Mouse (Mus musculus) mature B cell (primary cell): ENCODE measurements around the gene Aph1a.
"Not testable (repeated sequence)": the region's sequence is repeated elsewhere in the genome, so short reads cannot be mapped to it uniquely, and the experiment has no call there.

ENCODE experiments used
- in situ Hi-C: fragments of 300-500 bp; cut with MboI; formaldehyde crosslinking; loops from 2 replicates; pipeline ENCODE4 v1.14.3; 2019

Aph1a gene

DNA sequence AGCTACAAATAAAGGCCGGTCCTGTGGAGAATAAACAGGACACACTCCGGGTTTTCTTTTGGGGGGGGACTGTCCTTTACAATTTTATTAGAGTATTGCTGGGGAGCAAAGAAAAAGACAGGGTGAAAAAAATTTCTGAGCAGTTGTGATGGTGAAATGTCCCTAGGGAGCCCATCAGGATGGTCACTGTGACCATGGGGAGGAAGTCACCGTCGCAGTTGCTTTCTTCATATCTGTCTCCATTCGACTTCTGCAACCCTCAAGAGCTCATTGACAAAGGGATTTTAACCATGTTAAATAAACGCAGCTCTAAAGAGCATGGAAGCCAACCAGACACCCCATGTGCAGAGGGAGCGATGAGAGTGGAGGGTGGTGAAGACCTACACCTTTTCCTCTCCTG, 23.0 kb downstream of the Aph1a start:
- in situ Hi-C loops, result no loop called here

- in situ Hi-C loops, result not testable (repeated sequence)
Measured at GRCm38 (mm10) chr3:95920532-95920931, 26.8 kb downstream of the Aph1a start.

GRCm38 (mm10) chr3:95923429-95923828, 29.7 kb downstream of the Aph1a start:
- in situ Hi-C loops, result not testable (repeated sequence)

GRCm38 (mm10) chr3:95924185-95924584, 30.4 kb downstream of the Aph1a start:
- in situ Hi-C loops, result no loop called here

DNA sequence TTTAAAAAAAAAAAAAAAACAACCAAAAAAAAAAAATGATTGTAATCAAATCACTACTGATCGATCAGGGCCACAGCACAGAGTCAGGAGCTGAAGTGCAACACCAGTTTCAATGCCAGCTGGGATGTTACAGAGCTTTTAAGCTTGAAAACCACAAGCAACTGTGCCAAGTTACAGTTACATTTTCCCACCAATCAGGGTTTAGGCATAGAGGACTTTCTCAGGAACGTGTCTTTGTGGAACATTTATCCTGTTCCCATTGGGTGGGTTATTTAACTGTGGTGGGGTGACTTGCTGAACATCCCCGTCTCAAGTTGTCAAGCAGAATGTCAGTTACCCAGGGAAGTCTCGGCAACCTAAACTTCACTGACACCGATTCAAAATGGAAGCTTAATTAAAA, 31.3 kb downstream of the Aph1a start:
- in situ Hi-C loops, result no loop called here

- in situ Hi-C loops, result no loop called here
Measured at GRCm38 (mm10) chr3:95928261-95928657, 34.5 kb downstream of the Aph1a start.

DNA sequence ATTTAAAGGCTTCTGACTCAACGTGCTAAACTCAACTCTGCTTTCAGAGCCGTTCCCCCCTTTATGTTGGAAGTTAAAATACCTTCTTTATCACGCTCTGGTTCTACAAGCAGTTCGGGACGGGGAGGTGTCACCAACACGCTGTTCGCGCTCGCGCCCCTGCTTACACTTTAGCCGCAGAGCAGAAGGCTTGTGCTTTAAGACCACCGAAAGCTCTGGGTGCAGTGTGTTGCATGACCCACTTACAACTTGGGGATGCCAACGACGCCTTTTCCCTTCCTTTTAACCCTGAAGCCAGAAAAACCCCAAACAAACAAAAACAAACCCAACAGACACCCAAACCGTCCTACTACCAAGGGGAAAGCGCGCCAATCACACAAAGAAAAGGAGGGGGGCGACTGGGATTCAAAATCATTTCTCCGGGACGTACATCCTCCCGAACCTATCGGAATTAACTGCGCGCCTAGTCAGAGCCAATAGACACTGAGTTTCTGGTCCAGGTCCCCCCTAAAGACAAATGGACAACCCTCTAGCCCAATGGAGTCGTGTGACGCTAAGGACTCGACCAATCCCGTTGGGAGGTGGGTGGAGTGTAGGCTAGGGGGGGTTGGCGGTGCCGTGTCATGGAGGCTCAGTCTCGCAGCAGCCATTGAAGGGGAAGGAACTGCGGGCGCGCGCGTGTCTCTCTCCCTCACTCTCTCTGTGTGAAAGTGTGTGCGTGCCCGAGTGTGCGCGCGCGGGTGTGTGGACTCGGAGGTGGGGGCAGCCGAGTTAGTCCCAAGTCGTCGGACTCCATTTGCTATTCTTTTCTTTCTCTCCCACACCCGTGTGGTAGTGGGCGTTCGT, 35.1 kb downstream of the Aph1a start, which contains the start of gene Anp32e:
Gene Anp32e, plus strand, starts transcription at position 589 of the 846 bp plus-strand sequence.
- in situ Hi-C loops, result no loop called here

DNA sequence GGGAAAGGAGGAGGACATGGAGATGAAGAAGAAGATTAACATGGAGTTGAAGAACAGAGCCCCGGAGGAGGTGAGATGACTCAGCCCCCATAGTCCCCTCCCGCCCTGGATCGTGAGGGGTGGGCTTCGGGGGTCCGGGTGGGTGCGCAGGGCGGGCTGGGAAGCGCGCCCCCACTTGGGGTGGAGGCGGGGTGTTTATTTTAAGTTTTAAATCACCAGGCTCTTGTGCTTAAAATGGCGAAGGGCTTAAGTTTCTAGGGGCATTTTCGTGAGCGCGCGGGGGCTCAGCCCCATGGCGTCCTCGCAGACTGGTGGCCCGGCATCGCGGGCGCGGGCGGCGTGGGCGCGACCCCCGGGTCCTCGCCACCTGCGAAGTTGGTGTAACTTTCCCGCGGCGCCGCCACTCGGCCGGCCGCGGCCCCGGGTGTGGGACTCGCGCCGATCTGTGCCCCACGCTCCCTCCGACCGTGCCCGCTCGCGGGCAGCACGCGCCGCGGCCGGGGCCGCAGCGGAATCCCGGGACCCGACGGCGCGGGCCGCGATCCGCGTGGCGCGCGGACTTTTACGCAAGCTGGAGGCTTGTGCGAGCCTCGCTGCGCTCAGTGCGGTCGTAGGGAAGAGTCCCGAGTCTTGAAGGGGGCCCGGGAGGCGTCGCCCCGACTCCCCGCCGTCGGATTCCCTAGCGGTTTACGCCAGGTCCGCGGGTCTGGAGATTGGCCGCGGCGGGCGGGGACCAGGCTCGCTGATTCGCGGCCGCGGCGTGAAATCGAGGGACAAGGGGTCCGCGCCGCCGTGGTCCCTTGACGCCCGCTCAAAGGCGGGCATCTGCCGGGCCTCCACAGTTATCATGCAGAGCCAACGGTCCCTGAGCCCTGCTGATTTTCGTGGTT, 36.1 kb downstream of the Aph1a start:
- in situ Hi-C loops, result no loop called here

DNA sequence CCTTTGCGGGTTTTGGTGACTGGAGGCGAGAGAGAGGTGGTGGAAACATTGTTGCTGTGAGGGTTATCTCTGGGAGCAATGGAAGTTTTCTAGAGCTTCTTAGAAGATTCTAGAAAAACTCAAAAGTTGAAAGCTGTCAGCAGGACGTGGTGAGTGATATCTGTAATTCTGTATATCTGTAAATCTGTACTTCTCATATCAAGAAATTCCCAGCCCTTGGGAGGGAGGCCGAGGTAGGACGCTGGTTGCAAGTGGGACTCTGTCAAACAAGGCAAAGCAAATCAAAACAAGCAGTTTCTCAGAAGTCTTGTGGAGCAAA, 36.7 kb downstream of the Aph1a start:
- in situ Hi-C loops, result no loop called here

GRCm38 (mm10) chr3:95931471-95931870, 37.7 kb downstream of the Aph1a start:
- in situ Hi-C loops, result no loop called here

- in situ Hi-C loops, result no loop called here
Measured at GRCm38 (mm10) chr3:95932157-95932556, 38.4 kb downstream of the Aph1a start.

DNA sequence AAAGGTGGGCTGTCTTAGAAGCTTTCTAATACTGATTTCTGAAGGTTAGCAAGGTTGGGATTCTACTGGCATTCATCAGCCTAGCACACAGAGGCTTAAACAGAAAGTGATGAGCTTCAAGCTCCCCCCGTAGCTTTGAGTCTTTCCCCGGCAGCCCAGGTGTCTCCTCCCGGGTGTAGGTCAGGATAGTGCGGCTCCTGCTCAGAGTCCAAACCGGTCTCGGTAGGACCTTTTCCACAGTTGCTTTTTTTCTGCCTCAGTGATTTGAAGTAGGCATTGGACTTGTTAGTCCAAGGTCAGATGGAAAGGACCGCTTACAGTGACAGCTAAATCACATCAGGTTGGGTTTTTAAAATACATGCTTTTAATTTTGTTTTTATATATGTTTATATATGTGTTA, 38.8 kb downstream of the Aph1a start:
- in situ Hi-C loops, result no loop called here

- in situ Hi-C loops, result no loop called here
Measured at GRCm38 (mm10) chr3:95933111-95933750, 39.5 kb downstream of the Aph1a start.

DNA sequence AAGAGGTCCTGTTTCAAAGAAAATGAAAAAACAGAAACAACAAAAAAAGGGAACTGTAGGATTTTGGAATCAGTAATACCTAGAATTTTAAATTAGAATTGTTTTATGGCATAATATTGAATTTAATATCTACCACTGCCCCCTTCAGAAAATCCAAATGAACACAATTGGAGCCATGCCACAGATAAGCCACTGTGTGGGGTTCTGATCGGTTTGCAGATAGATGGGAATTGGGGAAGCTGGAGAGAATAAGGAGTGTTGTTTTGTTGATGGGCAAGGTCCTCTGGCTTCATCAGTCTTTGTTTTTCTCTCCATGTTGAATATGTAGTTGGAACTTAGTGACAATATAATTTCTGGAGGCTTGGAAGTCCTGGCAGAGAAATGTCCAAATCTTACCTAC, 40.7 kb downstream of the Aph1a start:
- in situ Hi-C loops, result no loop called here

DNA sequence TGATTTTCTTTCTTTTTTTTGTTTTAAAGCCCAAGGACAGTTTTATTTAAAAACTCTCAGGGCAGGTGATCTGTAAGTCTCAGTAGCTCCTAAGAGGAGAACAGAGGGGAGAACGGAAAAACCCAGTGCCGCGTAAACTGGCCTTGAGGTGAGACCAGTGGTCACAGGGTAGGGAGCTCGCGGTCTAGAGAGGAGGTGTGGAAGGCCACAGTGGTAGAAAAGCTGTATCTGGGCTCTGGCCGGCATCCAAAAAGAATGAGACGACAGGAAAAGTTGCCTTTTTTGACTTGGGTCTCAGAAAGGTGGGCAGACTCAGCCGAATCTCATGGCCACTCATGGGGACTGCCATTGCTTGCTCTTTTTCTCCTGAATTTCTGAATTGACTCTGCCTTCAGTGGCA, 44.4 kb downstream of the Aph1a start:
- in situ Hi-C loops, result no loop called here

DNA sequence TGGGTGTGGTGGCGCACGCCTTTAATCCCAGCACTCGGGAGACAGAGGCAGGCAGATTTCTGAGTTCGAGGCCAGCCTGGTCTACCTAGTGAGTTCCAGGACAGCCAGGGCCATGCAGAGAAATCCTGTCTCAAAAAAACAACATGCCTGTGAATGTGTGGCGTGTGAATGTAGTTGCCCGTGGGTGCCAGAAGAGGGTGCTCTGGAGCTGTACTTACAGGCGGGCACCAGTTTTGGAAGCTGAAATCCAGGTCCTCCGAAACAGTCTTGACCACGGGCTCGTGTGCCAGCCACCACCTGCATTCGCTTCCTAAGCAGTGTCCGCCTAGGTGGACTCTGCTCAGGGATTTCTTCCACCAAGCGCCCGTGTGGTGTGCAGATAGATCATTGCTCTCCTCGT, 45.1 kb downstream of the Aph1a start:
- in situ Hi-C loops, result no loop called here

DNA sequence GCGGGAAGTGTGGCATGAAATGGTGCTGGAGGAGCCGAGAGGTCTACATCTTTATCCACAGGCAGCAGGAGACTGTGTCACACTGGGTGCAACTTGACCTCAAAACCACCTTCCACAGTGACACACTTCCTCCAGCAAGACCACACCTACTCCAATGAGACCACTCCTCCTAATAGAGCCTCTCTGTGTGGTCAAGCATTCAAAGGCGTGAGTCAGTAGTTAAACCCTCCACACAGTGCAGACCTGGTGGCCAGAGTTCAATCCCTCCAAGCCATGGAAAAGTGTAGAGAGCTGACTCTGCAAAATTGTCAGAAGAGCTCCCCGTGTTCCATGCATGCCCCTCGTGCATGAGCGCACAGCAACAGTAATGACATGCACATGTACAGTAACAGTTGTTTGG, 49.0 kb downstream of the Aph1a start:
- in situ Hi-C loops, result no loop called here

DNA sequence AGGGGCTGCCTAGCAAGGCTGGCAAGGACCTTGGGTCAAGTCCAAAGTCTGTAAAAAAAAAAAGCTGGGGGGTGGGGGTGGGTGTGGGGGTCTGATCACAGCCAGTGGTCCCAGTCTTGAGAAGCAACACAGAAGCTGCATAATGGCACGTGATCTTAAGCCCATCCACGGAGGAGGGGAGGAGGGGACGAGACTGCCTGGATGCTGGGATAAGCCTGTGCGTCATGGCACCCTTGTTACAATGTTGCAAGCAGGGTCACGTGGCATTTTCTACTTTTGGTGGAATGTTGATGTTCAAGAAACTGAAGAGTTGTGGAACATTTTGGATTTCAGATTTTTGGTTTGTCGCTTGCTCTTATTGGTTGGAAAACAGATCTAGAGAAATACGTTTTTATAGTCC, 49.5 kb downstream of the Aph1a start:
- in situ Hi-C loops, result no loop called here

DNA sequence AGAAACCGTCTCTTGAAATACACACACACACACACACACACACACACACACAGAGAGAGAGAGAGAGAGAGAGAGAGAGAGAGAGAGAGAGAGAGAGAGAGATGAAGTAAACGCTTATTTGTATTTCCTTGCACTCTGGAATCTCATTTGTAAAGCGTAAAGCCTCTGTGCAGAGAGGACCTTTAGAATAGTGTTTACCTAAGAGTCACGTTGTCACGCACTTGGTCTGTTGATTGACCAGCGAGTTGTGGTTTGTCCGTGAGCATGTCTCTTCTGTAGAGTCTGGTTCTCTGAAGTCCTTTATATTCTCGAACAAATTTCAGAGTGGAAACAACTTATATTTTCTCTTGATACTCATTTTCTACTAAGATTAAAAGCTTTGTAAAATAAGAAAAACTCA, 51.0 kb downstream of the Aph1a start:
- in situ Hi-C loops, result no loop called here

- in situ Hi-C loops, result no loop called here
Measured at GRCm38 (mm10) chr3:95945731-95946240, 52.0 kb downstream of the Aph1a start.
